Mouse (Mus musculus): ENCODE measurements around the gene Slc4a2. TPM values are rescaled to one million over a fixed set of nuclear protein-coding genes. Genes with fewer than 3 reads are reported as not detected.
"Not testable (repeated sequence)": the region's sequence is repeated elsewhere in the genome, so short reads cannot be mapped to it uniquely, and the experiment has no call there.

Slc4a2 gene
- polyA plus RNA-seq, 1 experiment from 2014 or later = 17.9 TPM

- H3K4me1 ChIP-seq (replicated peaks; ENCODE audit: control insufficient read depth, insufficient read depth, low read length) = peaks cover 9% of the 10 kb centered on the region
- DNase-seq (ENCODE audit: low spot score) = no peak
- H3K27ac ChIP-seq (ENCODE audit: low read depth, low read length) = no peak overlapping the region
- 84% methylated on average over 4 of the region's 4 CpGs for WGBS
- no peak overlapping the region for H3K4me2 ChIP-seq (replicated peaks; ENCODE audit: low read depth, low read length)
- H3K9me3 ChIP-seq (ENCODE audit: control insufficient read depth, low read length) = no peaks in the 10 kb centered on the region
- ATAC-seq (ENCODE audit: low FRiP score) = no peak
- no peak overlapping the region for H3K4me3 ChIP-seq (ENCODE audit: low read depth, low read length)
- no peak overlapping the region for H3K9ac ChIP-seq (ENCODE audit: low read depth, low read length)
- peaks cover 29% of the 10 kb centered on the region for H3K27me3 ChIP-seq (ENCODE audit: control insufficient read depth, insufficient read depth, low read length)
- no peaks in the 10 kb centered on the region for H3K36me3 ChIP-seq (ENCODE audit: control insufficient read depth, insufficient read depth, low read length)
These were observed 34.0 kb upstream of the Slc4a2 start for GRCm38 (mm10) chr5:24389658-24390020.

- Histone ChIP-seq H3K9me3 (ENCODE audit: control insufficient read depth, low read length) (no peaks in the 10 kb centered on the region), H3K4me3 (ENCODE audit: low read depth, low read length) (no peak within 1 kb of the TSS), H3K36me3 (ENCODE audit: control insufficient read depth, insufficient read depth, low read length) (no peaks in the 10 kb centered on the region), H3K4me1 (replicated peaks; ENCODE audit: control insufficient read depth, insufficient read depth, low read length) (peaks cover 9% of the 10 kb centered on the region), H3K4me2 (replicated peaks; ENCODE audit: low read depth, low read length) (no peak within 1 kb of the TSS), H3K27me3 (ENCODE audit: control insufficient read depth, insufficient read depth, low read length) (peaks cover 25% of the 10 kb centered on the region), H3K27ac (ENCODE audit: low read depth, low read length) (no peak within 1 kb of the TSS), H3K9ac (ENCODE audit: low read depth, low read length) (no peak within 1 kb of the TSS)
- 78% methylated on average over 7 of the region's 7 CpGs for WGBS
- ATAC-seq (ENCODE audit: low FRiP score) = no peak
- no peak for DNase-seq (ENCODE audit: low spot score)
These were observed 31.8 kb upstream of the Slc4a2 start, which contains the start of gene Atg9b for GRCm38 (mm10) chr5:24391864-24392263. Gene Atg9b (minus strand): TSS chr5:24392143.

- Histone ChIP-seq H3K4me2 (replicated peaks; ENCODE audit: low read depth, low read length) (no peak overlapping the region), H3K9me3 (ENCODE audit: control insufficient read depth, low read length) (no peaks in the 10 kb centered on the region)
- WGBS = 76% methylated on average over 7 of the region's 7 CpGs
These were observed 30.9 kb upstream of the Slc4a2 start for GRCm38 (mm10) chr5:24392724-24393123.

GRCm38 (mm10) chr5:24393392-24393997, 30.1 kb upstream of the Slc4a2 start, which contains the start of gene Abcb8:
Gene Abcb8 (plus strand): TSS chr5:24393663.
- no peak for ATAC-seq (ENCODE audit: low FRiP score)
- peak within 1 kb of the TSS; percentile 36 for H3K4me2 ChIP-seq (replicated peaks; ENCODE audit: low read depth, low read length)
- H3K9me3 ChIP-seq (ENCODE audit: control insufficient read depth, low read length) = no peaks in the 10 kb centered on the region
- peaks cover 8% of the 10 kb centered on the region; the same call in 1 of the 2 replicates for H3K27me3 ChIP-seq (ENCODE audit: control insufficient read depth, insufficient read depth, low read length)
- WGBS = 19% methylated on average over 7 of the region's 7 CpGs
- H3K27ac ChIP-seq (ENCODE audit: low read depth, low read length) = peak within 1 kb of the TSS; percentile 9
- peak within 1 kb of the TSS; percentile 51 for H3K4me3 ChIP-seq (ENCODE audit: low read depth, low read length)
- H3K4me1 ChIP-seq (replicated peaks; ENCODE audit: control insufficient read depth, insufficient read depth, low read length) = 0 out of 2 replicates have a peak, but pooled peaks cover 3% of the 10 kb centered on the region
- peak; percentile 89 for DNase-seq (ENCODE audit: low spot score)
- peak within 1 kb of the TSS; percentile 59; the same call in 1 of the 2 replicates for H3K9ac ChIP-seq (ENCODE audit: low read depth, low read length)
- H3K36me3 ChIP-seq (ENCODE audit: control insufficient read depth, insufficient read depth, low read length) = no peaks in the 10 kb centered on the region

More at GRCm38 (mm10) chr5:24392724-24393123, 30.9 kb upstream of the Slc4a2 start:
- Histone ChIP-seq H3K36me3 (ENCODE audit: control insufficient read depth, insufficient read depth, low read length) (no peaks in the 10 kb centered on the region), H3K9ac (ENCODE audit: low read depth, low read length) (no peak overlapping the region), H3K4me3 (ENCODE audit: low read depth, low read length) (no peak overlapping the region), H3K27me3 (ENCODE audit: control insufficient read depth, insufficient read depth, low read length) (peaks cover 16% of the 10 kb centered on the region), H3K27ac (ENCODE audit: low read depth, low read length) (no peak overlapping the region), H3K4me1 (replicated peaks; ENCODE audit: control insufficient read depth, insufficient read depth, low read length) (peaks cover 3% of the 10 kb centered on the region)
- DNase-seq (ENCODE audit: low spot score) = no peak
- no peak for ATAC-seq (ENCODE audit: low FRiP score)

GRCm38 (mm10) chr5:24394165-24394894, 29.3 kb upstream of the Slc4a2 start:
- ATAC-seq (ENCODE audit: low FRiP score) = peak; percentile 97
- peak; percentile 97 for DNase-seq (ENCODE audit: low spot score)
- 1% methylated on average over 36 of the region's 36 CpGs for WGBS
- H3K4me3 ChIP-seq (ENCODE audit: low read depth, low read length) = peak overlapping the region; percentile 51
- 0 out of 2 replicates have a peak, but pooled peaks cover 4% of the 10 kb centered on the region for H3K27me3 ChIP-seq (ENCODE audit: control insufficient read depth, insufficient read depth, low read length)
- peak overlapping the region; percentile 59; the same call in 1 of the 2 replicates for H3K9ac ChIP-seq (ENCODE audit: low read depth, low read length)
- H3K4me1 ChIP-seq (replicated peaks; ENCODE audit: control insufficient read depth, insufficient read depth, low read length) = 0 out of 2 replicates have a peak, but pooled peaks cover 3% of the 10 kb centered on the region
- no peaks in the 10 kb centered on the region for H3K36me3 ChIP-seq (ENCODE audit: control insufficient read depth, insufficient read depth, low read length)
- peak overlapping the region; percentile 9 for H3K27ac ChIP-seq (ENCODE audit: low read depth, low read length)
- peak overlapping the region; percentile 36 for H3K4me2 ChIP-seq (replicated peaks; ENCODE audit: low read depth, low read length)
- no peaks in the 10 kb centered on the region for H3K9me3 ChIP-seq (ENCODE audit: control insufficient read depth, low read length)

GRCm38 (mm10) chr5:24396254-24396653, 27.4 kb upstream of the Slc4a2 start:
- H3K27me3 ChIP-seq (ENCODE audit: control insufficient read depth, insufficient read depth, low read length); H3K4me1 ChIP-seq (replicated peaks; ENCODE audit: control insufficient read depth, insufficient read depth, low read length); H3K4me3 ChIP-seq (ENCODE audit: low read depth, low read length); H3K27ac ChIP-seq (ENCODE audit: low read depth, low read length); DNase-seq (ENCODE audit: low spot score); ATAC-seq (ENCODE audit: low FRiP score); H3K9ac ChIP-seq (ENCODE audit: low read depth, low read length); H3K9me3 ChIP-seq (ENCODE audit: control insufficient read depth, low read length); H3K4me2 ChIP-seq (replicated peaks; ENCODE audit: low read depth, low read length); H3K36me3 ChIP-seq (ENCODE audit: control insufficient read depth, insufficient read depth, low read length): not testable (repeated sequence)
- WGBS = 95% methylated on average over 6 of the region's 6 CpGs

GRCm38 (mm10) chr5:24399686-24400085, 24.0 kb upstream of the Slc4a2 start:
- Histone ChIP-seq H3K4me3 (ENCODE audit: low read depth, low read length) (no peak overlapping the region), H3K36me3 (ENCODE audit: control insufficient read depth, insufficient read depth, low read length) (no peaks in the 10 kb centered on the region), H3K9me3 (ENCODE audit: control insufficient read depth, low read length) (no peaks in the 10 kb centered on the region), H3K4me2 (replicated peaks; ENCODE audit: low read depth, low read length) (no peak overlapping the region), H3K27ac (ENCODE audit: low read depth, low read length) (no peak overlapping the region), H3K27me3 (ENCODE audit: control insufficient read depth, insufficient read depth, low read length) (no peaks in the 10 kb centered on the region), H3K9ac (ENCODE audit: low read depth, low read length) (no peak overlapping the region), H3K4me1 (replicated peaks; ENCODE audit: control insufficient read depth, insufficient read depth, low read length) (no peaks in the 10 kb centered on the region)
- DNase-seq (ENCODE audit: low spot score) (no peak), ATAC-seq (ENCODE audit: low FRiP score) (no peak)
- WGBS = 88% methylated on average over 10 of the region's 10 CpGs

GRCm38 (mm10) chr5:24400362-24400761, 23.3 kb upstream of the Slc4a2 start:
- Histone ChIP-seq H3K4me3 (ENCODE audit: low read depth, low read length) (no peak overlapping the region), H3K9ac (ENCODE audit: low read depth, low read length) (no peak overlapping the region), H3K4me1 (replicated peaks; ENCODE audit: control insufficient read depth, insufficient read depth, low read length) (no peaks in the 10 kb centered on the region), H3K27ac (ENCODE audit: low read depth, low read length) (no peak overlapping the region), H3K27me3 (ENCODE audit: control insufficient read depth, insufficient read depth, low read length) (no peaks in the 10 kb centered on the region), H3K9me3 (ENCODE audit: control insufficient read depth, low read length) (no peaks in the 10 kb centered on the region), H3K4me2 (replicated peaks; ENCODE audit: low read depth, low read length) (no peak overlapping the region), H3K36me3 (ENCODE audit: control insufficient read depth, insufficient read depth, low read length) (no peaks in the 10 kb centered on the region)
- ATAC-seq (ENCODE audit: low FRiP score) = no peak
- whole genome bisulfite sequencing = 90% methylated on average over 11 of the region's 11 CpGs
- no peak for DNase-seq (ENCODE audit: low spot score)

Data from hindbrain, embryonic 11.5 days (tissue).